Mouse (Mus musculus) embryonic facial prominence, embryonic 10.5 days (tissue): ENCODE measurements around the gene Pard6a. TPM values are rescaled to one million over a fixed set of nuclear protein-coding genes. Genes with fewer than 3 reads are reported as not detected.
A peak's percentile ranks its signal among the peaks of the same experiment; 100 is the strongest.

ENCODE experiments used
- DNase-seq: peaks from one replicate; pipeline ENCODE4 v3.0.0-alpha.2; 2017; ENCODE audit warnings: low spot score
- H3K27ac ChIP-seq: fragments of 300-500 bp; sonication (generic); replicated peaks from 2 replicates; pipeline ENCODE4 v1.5.1; 2016; ENCODE audit warnings: mild to moderate bottlenecking
- H3K27me3 ChIP-seq: fragments of 300-500 bp; sonication (generic); replicated peaks from 2 replicates; pipeline ENCODE4 v1.6.1; 2016; ENCODE audit warnings: low read depth, mild to moderate bottlenecking; ENCODE audit not compliant: poor library complexity, severe bottlenecking
- H3K36me3 ChIP-seq: fragments of 300-500 bp; sonication (generic); replicated peaks from 2 replicates; pipeline ENCODE4 v1.6.1; 2016; ENCODE audit warnings: mild to moderate bottlenecking, moderate library complexity
- H3K4me1 ChIP-seq: fragments of 300-500 bp; sonication (generic); 2 replicates; pipeline ENCODE4 v1.6.1; 2016
- H3K4me3 ChIP-seq: fragments of 300-500 bp; sonication (generic); 2 replicates; pipeline ENCODE4 v1.5.1; 2016; ENCODE audit warnings: mild to moderate bottlenecking, moderate library complexity
- H3K9me3 ChIP-seq: fragments of 300-500 bp; sonication (generic); 2 replicates; pipeline ENCODE4 v1.6.1; 2016; ENCODE audit warnings: mild to moderate bottlenecking
- WGBS: fragments of 180-500 bp; shearing (Covaris S2); methylation state at CpG from one replicate; pipeline ENCODE4 v1.1.7; 2016; 5-methylcytosine and 5-hydroxymethylcytosine counted together
- polyA plus RNA-seq: library from polyadenylated mRNA; unstranded; fragments of >200 nt; fragmentation: Nextera tagmentation; extraction: Ambion mirVana; gene quantifications from 2 replicates; pipeline ENCODE4 v1.2.1, GENCODE M21; 2016

Gene Pard6a
- polyA plus RNA-seq, 1 experiment from 2014 or later, result 16.8 TPM

DNA sequence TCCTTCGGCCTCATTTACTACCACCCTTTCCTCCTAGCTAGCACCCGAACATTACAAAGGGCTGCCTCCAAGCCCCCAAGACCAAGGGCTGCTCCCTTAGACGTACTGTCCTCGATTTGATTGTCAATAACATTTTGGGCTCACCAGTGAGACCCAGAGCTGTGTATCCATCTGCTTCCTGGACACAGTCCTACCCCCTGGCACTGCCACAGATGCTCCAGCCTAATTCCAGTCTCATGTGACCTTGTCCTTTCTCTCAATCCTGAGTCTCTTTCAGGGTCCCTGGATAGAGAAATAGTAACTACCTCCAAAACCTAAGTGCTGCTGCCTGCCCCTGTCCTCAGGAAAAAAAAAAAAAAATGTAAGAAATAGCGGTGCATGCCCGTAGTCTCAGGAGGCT lies 4.0 kb downstream of the Pard6a start:
- H3K9me3 ChIP-seq, result no peaks in the 10 kb centered on the region
- H3K4me3 ChIP-seq, result no peak overlapping the region
- peaks cover 42% of the 10 kb centered on the region for H3K4me1 ChIP-seq
- H3K27ac ChIP-seq, result no peak overlapping the region
- no peaks in the 10 kb centered on the region for H3K27me3 ChIP-seq
- 90% methylated on average over 6 of the region's 6 CpGs for WGBS
- H3K36me3 ChIP-seq, result peaks cover 39% of the 10 kb centered on the region
- no peak for DNase-seq

DNA sequence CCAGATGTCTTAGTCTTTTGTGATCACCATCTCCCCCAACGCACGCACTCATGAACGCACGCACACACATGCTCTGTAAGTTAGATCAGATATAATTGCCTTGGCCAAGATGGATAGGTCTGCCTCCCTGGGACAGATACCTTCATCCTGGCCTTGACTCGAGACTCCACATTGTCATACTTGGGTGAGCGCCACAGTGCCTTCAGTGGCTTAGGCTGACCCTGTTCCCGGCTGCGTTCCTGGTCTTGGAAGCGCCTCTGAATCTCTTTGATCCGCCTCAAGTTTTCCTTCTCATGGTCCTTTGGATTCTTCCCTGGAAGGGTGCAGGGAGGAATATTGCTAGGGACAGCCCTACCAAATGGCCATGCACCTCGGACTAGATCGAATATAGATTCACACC lies 5.5 kb downstream of the Pard6a start:
- WGBS, result 84% methylated on average over 12 of the region's 12 CpGs
- peaks cover 35% of the 10 kb centered on the region for H3K4me1 ChIP-seq
- H3K27me3 ChIP-seq, result no peaks in the 10 kb centered on the region
- peak overlapping the region; percentile 91 for H3K4me3 ChIP-seq
- no peak for DNase-seq
- H3K27ac ChIP-seq, result no peak overlapping the region
- H3K36me3 ChIP-seq, result peaks cover 39% of the 10 kb centered on the region
- no peaks in the 10 kb centered on the region for H3K9me3 ChIP-seq

DNA sequence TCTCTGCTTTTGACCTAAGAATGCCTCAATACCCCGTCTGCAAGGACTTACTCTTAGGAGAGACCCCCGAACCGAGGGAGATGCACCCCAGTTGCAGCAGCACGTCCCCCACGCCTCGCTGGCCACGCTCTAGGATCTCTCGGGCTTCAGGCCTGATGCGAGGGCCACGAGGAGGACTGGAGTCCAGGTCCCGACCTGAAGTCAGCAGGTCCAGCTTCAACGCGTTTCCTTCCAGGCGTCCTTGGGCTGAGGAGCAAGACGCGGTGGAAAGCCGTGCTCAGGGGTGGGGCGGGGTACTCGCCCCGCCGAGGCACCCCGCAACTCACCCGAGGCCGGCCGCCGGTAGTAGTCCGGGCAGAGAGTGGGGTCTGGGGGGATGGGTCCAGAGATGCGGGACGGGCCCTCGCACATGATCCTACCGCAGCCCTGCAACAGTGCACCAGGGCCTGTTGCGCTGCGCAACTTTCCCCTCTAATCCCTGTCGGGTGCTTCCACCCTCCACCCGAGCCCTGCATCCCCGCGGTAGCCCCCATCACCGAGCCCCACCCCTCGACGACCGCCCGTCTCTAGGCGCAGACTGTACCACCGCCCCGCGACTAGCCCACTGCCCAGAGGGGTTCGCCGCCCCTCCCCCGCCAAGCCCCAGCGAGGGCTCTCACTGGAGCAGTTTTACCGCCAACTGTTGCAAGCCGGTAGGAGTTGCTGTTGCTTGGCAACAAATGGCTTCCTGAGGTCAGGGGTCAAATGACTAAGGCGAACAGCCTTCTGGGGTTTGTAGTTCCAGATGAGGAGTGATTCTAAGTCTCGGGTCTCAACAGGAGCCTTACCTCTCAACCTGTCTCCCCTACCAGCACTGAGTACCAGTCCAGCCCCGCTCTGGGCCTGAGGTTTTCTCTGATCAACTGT lies 6.8 kb downstream of the Pard6a start, which contains the start of the genes 4933405L10Rik and Enkd1:
4933405L10Rik (plus strand) TSS at position 158 of the 906 bp plus-strand sequence.
Enkd1 (minus strand) TSS at position 713 of the 906 bp plus-strand sequence.
- 2% methylated on average over 55 of the region's 55 CpGs for WGBS
- no peaks in the 10 kb centered on the region for H3K27me3 ChIP-seq
- peak; percentile 95 for DNase-seq
- H3K4me3 ChIP-seq, result peak within 1 kb of the TSS; percentile 91
- H3K27ac ChIP-seq, result peak within 1 kb of the TSS; percentile 92
- H3K9me3 ChIP-seq, result no peaks in the 10 kb centered on the region
- H3K4me1 ChIP-seq, result peaks cover 22% of the 10 kb centered on the region
- H3K36me3 ChIP-seq, result peaks cover 33% of the 10 kb centered on the region

DNA sequence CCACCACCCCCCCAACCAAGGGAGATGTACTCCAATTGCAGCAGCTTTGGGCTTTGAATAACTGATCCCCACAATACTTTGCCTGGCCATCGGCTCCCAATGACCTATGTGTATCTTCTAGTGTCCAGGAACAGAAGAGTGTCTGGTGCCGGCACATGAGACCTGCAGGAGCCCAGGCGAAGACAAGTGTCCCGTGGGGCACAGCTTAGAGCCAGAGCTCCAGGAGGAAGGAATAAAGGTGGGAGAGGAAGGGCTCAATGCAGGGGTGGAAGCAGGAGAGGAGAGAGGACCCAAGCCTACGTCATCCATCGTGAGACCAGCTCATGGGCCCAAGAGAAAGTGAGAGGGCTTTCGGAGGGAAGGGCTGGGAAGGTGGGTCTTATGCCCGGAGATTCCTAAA lies 7.7 kb downstream of the Pard6a start:
- H3K4me1 ChIP-seq, result peaks cover 22% of the 10 kb centered on the region
- peaks cover 23% of the 10 kb centered on the region for H3K36me3 ChIP-seq
- no peaks in the 10 kb centered on the region for H3K9me3 ChIP-seq
- H3K27me3 ChIP-seq, result no peaks in the 10 kb centered on the region
- H3K27ac ChIP-seq, result peak overlapping the region; percentile 92; the same call in 1 of the 2 replicates
- WGBS, result 92% methylated on average over 8 of the region's 8 CpGs
- H3K4me3 ChIP-seq, result no peak overlapping the region
- no peak for DNase-seq

DNA sequence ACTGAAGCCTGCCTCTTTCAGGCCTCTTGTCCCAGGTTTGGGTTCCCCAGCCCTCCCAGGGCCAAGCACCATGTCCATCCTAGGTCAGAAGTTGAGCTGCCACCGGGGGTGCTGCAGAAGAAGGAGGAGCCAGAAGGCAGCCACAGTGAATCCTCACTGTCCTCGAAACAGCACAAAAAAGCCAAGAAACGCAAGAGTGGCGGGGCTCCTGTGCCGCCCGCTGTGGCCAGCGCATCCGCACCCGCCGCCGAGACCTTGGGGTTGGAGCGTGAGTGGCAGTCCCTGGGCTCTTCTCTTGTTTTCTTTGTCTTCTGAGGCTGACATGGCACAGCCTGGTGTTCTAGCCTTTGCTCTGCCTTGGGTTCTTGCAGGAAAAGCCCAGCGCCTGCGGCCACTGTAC lies 8.4 kb downstream of the Pard6a start:
- H3K4me3 ChIP-seq, result no peak overlapping the region
- no peak overlapping the region for H3K27ac ChIP-seq
- DNase-seq, result no peak
- H3K27me3 ChIP-seq, result no peaks in the 10 kb centered on the region
- 72% methylated on average over 14 of the region's 14 CpGs for WGBS
- H3K4me1 ChIP-seq, result peaks cover 22% of the 10 kb centered on the region
- H3K9me3 ChIP-seq, result no peaks in the 10 kb centered on the region
- peaks cover 17% of the 10 kb centered on the region for H3K36me3 ChIP-seq

DNA sequence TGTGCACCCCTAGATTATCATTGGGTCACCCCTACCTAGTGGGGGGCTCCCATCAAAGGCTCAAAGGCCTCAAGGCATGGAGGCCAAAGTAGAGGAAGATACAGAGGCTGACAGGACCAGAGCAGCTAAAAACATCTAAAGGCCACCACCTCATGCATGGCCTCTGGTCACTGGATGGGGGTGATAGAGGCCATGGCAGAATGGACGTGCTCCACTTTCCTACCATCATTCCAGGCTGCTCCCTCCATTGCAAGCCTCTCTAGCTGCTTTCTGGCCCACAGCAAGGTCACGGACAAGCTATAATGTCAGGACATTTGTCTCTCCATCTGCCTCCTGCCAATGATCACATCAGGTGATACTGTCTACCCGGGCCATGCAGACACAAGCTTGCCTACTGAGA lies 11.3 kb downstream of the Pard6a start:
- peaks cover 8% of the 10 kb centered on the region for H3K4me1 ChIP-seq
- no peaks in the 10 kb centered on the region for H3K9me3 ChIP-seq
- H3K36me3 ChIP-seq, result peaks cover 28% of the 10 kb centered on the region
- H3K4me3 ChIP-seq, result no peak overlapping the region
- no peak for DNase-seq
- H3K27ac ChIP-seq, result no peak overlapping the region
- H3K27me3 ChIP-seq, result no peaks in the 10 kb centered on the region
- WGBS, result 88% methylated on average over 3 of the region's 3 CpGs

DNA sequence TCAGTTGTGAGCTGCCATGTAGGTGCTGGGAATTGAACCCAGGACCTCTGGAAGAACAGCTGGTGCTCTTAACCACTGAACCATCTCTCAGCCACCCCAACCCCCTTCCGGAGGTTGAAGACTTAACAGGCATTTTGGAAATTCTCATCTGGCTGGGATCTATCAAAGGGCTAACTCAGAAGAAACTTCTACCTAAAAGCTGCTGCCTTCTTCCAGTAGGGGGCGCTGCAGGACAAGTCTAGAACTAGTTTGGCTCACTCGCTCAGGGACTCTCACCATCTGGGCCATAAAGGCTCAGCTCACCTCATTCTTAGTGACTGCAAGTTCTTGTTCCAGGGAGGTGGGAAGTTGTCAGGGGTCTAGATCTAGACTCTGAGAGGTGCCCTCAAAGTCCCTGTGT lies 13.2 kb downstream of the Pard6a start:
- whole genome bisulfite sequencing, result 18% methylated on average over 3 of the region's 3 CpGs
- no peak overlapping the region for H3K27ac ChIP-seq
- H3K4me1 ChIP-seq, result no peaks in the 10 kb centered on the region
- DNase-seq, result peak; percentile 87
- no peaks in the 10 kb centered on the region for H3K9me3 ChIP-seq
- peaks cover 35% of the 10 kb centered on the region for H3K36me3 ChIP-seq
- no peak overlapping the region for H3K4me3 ChIP-seq
- H3K27me3 ChIP-seq, result no peaks in the 10 kb centered on the region

DNA sequence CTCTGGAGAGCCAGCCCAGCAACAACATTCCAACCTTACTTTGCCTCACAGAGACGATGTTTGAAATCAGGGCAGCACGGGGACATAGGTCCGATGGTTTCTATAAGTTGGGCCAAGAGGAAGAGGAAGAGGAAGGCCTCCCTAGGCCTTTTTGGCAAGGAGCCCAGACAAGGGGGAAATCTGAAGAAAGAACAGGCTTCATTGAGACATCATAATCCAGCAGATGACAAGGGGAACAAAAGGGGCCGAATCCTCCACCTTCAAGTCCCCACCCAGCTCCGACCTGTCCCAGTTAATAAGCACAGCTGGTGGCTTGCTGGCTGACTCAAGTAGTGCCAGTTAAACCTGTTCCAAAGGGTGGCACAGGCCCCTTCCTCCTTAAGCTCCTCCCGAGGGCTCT lies 14.1 kb downstream of the Pard6a start:
- Histone ChIP-seq H3K4me1 (no peaks in the 10 kb centered on the region), H3K9me3 (no peaks in the 10 kb centered on the region), H3K27me3 (no peaks in the 10 kb centered on the region), H3K4me3 (no peak overlapping the region), H3K36me3 (peaks cover 42% of the 10 kb centered on the region), H3K27ac (no peak overlapping the region)
- WGBS, result 87% methylated on average over 6 of the region's 6 CpGs
- no peak for DNase-seq

DNA sequence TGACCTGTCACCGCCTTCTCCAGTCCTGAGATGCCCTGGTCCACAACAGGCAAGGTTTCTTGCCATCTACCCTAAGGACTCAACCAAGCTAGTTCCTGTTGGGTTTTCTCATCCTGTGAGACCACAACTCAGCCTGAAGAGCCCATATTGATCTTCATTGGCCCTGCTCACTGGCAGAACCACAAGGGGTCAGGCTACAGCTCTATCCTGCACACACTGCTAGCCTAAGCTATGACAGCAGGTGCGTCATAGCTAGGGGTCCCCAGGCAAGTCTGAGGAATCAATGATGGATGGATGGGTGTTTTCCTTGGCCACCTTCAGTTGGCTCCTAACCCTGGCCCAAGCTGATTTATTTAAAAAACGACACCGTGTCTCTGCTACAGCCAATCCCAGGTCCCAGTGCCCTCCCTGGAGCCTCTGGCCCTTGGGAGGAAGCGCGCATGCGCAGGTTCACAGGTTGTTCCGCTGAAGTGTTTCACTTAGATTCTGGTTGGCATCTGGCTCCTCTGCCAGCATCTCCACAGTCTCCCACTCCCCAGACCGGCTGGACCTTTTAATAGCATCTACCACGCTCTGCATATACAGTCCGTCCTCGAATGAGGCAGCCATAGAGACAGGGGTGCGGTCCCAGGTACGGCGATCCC lies 15.5 kb downstream of the Pard6a start:
- 91% methylated on average over 15 of the region's 15 CpGs for WGBS
- H3K27me3 ChIP-seq, result no peaks in the 10 kb centered on the region
- peaks cover 48% of the 10 kb centered on the region for H3K36me3 ChIP-seq
- H3K4me3 ChIP-seq, result no peak overlapping the region
- no peak for DNase-seq
- no peaks in the 10 kb centered on the region for H3K4me1 ChIP-seq
- H3K27ac ChIP-seq, result no peak overlapping the region
- H3K9me3 ChIP-seq, result no peaks in the 10 kb centered on the region

DNA sequence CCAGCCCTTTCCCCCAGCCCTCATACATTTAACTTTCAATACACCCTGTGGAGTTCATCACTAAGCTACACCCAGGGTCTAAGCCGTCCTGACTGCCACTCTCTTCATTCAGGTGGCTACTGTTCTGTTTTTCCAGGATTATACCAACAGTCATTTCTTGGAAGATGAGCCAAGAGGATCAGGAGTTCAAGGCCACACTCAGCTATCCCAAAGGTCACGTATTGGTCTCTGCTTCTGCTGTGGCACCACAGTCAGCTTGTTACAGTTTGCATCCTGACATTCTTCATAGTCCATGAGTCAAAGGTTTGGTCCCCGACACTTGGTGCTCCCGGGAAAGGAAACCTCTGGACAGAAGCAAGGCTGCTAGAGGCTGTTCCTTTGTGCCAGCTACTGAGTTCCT lies 18.7 kb downstream of the Pard6a start:
- H3K9me3 ChIP-seq, result no peaks in the 10 kb centered on the region
- peaks cover 69% of the 10 kb centered on the region for H3K36me3 ChIP-seq
- H3K27me3 ChIP-seq, result no peaks in the 10 kb centered on the region
- no peak overlapping the region for H3K27ac ChIP-seq
- no peak overlapping the region for H3K4me3 ChIP-seq
- DNase-seq, result no peak
- WGBS, result 81% methylated on average over 4 of the region's 4 CpGs
- H3K4me1 ChIP-seq, result no peaks in the 10 kb centered on the region

DNA sequence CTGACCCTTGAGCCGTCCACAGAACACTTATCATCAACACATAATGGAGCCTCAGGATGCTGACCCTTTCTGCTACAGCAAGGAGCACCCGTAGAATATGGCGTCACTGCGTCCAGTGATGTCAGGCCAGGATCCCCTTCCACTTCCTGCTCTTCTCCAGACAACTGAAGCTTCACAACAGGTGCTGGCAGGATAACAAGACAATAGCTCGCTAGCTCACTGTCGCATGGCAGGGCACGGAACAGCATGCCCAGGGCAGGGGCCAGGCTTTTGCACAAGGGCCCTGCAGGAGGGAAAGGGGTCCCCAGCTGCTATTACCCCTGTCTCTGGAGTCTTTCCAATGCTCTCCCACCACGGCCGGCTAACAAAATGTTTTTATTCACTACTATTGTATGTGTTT lies 21.9 kb downstream of the Pard6a start:
- no peak for DNase-seq
- H3K4me1 ChIP-seq, result no peaks in the 10 kb centered on the region
- WGBS, result 91% methylated on average over 9 of the region's 9 CpGs
- no peak overlapping the region for H3K4me3 ChIP-seq
- H3K9me3 ChIP-seq, result no peaks in the 10 kb centered on the region
- peaks cover 66% of the 10 kb centered on the region for H3K36me3 ChIP-seq
- no peak overlapping the region for H3K27ac ChIP-seq
- no peaks in the 10 kb centered on the region for H3K27me3 ChIP-seq

DNA sequence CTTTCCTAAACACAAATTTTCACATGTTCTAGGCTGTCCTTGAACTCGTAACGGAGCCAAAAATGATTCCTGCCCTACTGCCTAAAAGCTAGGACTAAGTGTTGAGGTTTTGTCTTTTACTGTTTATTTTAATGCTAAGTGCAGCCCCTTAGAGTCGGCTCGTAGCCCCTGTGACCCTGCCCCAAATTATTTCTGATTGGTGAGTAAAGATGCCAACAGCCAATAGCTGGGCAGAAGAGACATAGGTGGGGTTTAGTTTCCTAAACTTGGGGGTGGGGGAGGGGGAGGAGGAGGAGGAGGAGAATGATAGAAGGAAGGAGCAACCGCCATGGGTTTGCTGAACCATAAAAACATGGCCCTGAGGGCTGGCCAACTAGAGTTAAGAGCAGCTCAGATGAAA lies 24.8 kb downstream of the Pard6a start:
- Histone ChIP-seq H3K9me3 (no peaks in the 10 kb centered on the region), H3K4me3 (no peak overlapping the region), H3K27me3 (no peaks in the 10 kb centered on the region), H3K27ac (no peak overlapping the region), H3K36me3 (peaks cover 58% of the 10 kb centered on the region), H3K4me1 (no peaks in the 10 kb centered on the region)
- whole genome bisulfite sequencing, result 79% methylated on average over 5 of the region's 5 CpGs
- DNase-seq, result no peak
